Mouse (Mus musculus) limb, embryonic 12.5 days (tissue): ENCODE measurements around the gene Snai1. TPM values are rescaled to one million over a fixed set of nuclear protein-coding genes. Genes with fewer than 3 reads are reported as not detected.

Experiments
- ATAC-seq: fragments of 200-750 bp; cut with Nextera tagmentation; 2 replicates; pipeline ENCODE4 v1.8.0; 2017; ENCODE audit warnings: low read depth, moderate TSS enrichment; ENCODE audit not compliant: insufficient number of reproducible peaks, insufficient read depth, low FRiP score, low TSS enrichment
- H3K27ac ChIP-seq: fragments of 300-500 bp; sonication (generic); 2 replicates; pipeline ENCODE4 v1.5.1; 2016; ENCODE audit warnings: mild to moderate bottlenecking, moderate library complexity
- H3K27me3 ChIP-seq: fragments of 300-500 bp; sonication (generic); 2 replicates; pipeline ENCODE4 v1.6.1; 2016; ENCODE audit warnings: mild to moderate bottlenecking, moderate library complexity
- H3K36me3 ChIP-seq: fragments of 300-500 bp; sonication (generic); 2 replicates; pipeline ENCODE4 v1.6.1; 2016; ENCODE audit warnings: mild to moderate bottlenecking, moderate library complexity
- H3K4me1 ChIP-seq: fragments of 300-500 bp; sonication (generic); replicated peaks from 2 replicates; pipeline ENCODE4 v1.6.1; 2016
- H3K4me2 ChIP-seq: fragments of 300-500 bp; sonication (generic); 2 replicates; pipeline ENCODE4 v1.6.1; 2016; ENCODE audit warnings: mild to moderate bottlenecking, moderate library complexity
- H3K4me3 ChIP-seq: fragments of 300-500 bp; sonication (generic); replicated peaks from 2 replicates; pipeline ENCODE4 v1.5.1; 2016; ENCODE audit warnings: mild to moderate bottlenecking
- H3K9ac ChIP-seq: fragments of 300-500 bp; sonication (generic); replicated peaks from 2 replicates; pipeline ENCODE4 v1.6.1; 2016; ENCODE audit warnings: mild to moderate bottlenecking, moderate library complexity
- H3K9me3 ChIP-seq: fragments of 300-500 bp; sonication (generic); 2 replicates; pipeline ENCODE4 v1.6.1; 2016; ENCODE audit warnings: mild to moderate bottlenecking, moderate library complexity
- WGBS: fragments of 180-500 bp; shearing (Covaris S2); methylation state at CpG from one replicate; pipeline ENCODE4 v1.1.7; 2016; 5-methylcytosine and 5-hydroxymethylcytosine counted together
- polyA plus RNA-seq: library from polyadenylated mRNA; unstranded; fragments of >200 nt; fragmentation: Nextera tagmentation; extraction: Ambion mirVana; gene quantifications from 2 replicates; pipeline ENCODE4 v1.2.1, GENCODE M21; 2016

Gene Snai1
- polyA plus RNA-seq, 1 experiment from 2014 or later = 69.0 TPM

- Histone ChIP-seq H3K9ac (no peak overlapping the region), H3K4me2 (no peak overlapping the region), H3K36me3 (no peaks in the 10 kb centered on the region), H3K4me3 (no peak overlapping the region), H3K27me3 (no peaks in the 10 kb centered on the region), H3K4me1 (peaks cover 25% of the 10 kb centered on the region), H3K9me3 (no peaks in the 10 kb centered on the region), H3K27ac (no peak overlapping the region)
- no peak for ATAC-seq
- WGBS = 93% methylated on average over 6 of the region's 6 CpGs
Observed at GRCm38 (mm10) chr2:167570815-167571214, 32.8 kb downstream of the Snai1 start.

DNA sequence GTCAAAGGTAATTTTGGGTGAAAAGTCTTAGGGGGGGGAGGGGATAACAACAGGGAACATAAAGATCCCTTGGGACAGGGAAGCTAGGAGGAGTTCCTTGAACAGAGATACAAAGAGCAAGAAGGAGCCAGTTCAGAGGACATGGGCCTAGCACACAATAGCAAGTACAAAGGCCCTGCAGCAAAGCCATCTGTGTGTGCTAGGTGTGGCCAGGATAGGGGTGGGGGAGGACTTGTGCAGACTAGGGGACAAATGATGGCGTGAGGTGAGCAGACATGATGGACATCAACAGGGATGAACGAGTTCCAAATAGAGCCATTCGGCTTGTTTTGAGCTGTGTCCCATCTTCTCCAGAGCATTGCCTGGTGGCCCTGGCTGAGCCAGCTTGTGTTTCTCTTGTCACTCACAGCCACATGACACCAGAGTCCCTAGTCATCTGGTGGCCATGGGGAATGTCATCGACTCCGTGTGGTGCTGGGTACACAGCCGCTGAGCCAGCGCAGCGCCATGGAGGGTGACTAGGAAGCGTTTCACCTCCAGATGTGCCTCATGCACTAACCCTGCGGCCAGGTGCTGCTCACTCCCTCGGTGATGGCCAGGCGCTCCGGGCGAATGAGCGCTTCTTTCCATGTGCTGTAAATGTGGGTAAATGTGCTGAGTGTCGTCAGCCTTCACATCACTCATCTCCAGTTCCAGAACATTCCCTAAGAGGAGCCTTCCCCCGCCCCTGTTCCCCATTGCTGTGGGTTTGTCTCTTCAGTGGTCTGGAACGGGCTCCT lies 33.6 kb downstream of the Snai1 start:
- peaks cover 20% of the 10 kb centered on the region for H3K4me1 ChIP-seq
- ATAC-seq = no peak
- WGBS = 78% methylated on average over 18 of the region's 18 CpGs

DNA sequence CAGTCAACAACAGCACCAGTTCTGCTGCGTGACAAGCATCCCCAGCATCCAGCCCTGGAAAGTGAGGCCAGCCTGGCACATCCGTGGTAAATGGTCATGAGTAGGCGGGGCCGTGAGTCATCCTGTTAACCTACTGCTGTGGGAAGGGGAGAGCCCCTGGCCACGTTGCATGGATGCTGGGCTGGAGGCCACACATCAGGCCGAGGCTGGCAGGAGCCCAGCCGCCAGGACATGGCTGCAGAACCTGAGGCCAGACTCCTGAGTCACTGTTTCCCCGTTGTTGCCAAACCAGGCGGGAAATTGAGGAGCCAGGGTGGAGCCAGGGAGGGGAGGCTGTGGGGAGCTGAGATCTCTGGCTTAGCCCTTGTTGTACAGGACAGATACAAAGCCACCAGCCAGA lies 36.8 kb downstream of the Snai1 start:
- H3K9me3 ChIP-seq = no peaks in the 10 kb centered on the region
- no peak overlapping the region for H3K27ac ChIP-seq
- WGBS = 63% methylated on average over 9 of the region's 9 CpGs

More for the DNA sequence above, 33.6 kb downstream of the Snai1 start:
- Histone ChIP-seq H3K9ac (no peak overlapping the region), H3K9me3 (no peaks in the 10 kb centered on the region), H3K27ac (no peak overlapping the region), H3K27me3 (no peaks in the 10 kb centered on the region), H3K4me2 (no peak overlapping the region), H3K4me3 (no peak overlapping the region), H3K36me3 (no peaks in the 10 kb centered on the region)

DNA sequence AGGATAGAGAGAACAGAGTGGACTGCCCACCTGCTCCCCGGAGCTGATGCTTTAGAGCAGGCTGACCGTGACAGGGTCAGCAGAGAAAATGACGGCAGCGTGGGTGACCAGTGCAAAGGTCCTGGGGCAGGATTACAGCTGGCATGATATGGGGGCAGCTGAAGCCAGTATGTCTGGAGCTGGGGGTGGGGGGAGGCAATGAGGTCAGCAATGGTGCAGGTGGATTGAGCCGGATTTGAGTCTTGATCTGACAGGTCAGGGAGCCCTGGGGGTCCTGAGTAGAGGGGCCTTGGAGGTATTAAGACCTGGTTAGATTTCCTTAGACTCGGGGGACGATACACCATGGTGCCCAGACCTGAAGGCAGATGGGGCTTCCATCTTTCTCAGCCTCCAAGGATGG lies 37.6 kb downstream of the Snai1 start:
- peaks cover 9% of the 10 kb centered on the region for H3K4me1 ChIP-seq
- ATAC-seq = no peak
- H3K9ac ChIP-seq = no peak overlapping the region
- H3K27me3 ChIP-seq = no peaks in the 10 kb centered on the region
- H3K36me3 ChIP-seq = no peaks in the 10 kb centered on the region
- no peak overlapping the region for H3K4me3 ChIP-seq
- no peak overlapping the region for H3K4me2 ChIP-seq
- WGBS = 85% methylated on average over 7 of the region's 7 CpGs
- H3K9me3 ChIP-seq = no peaks in the 10 kb centered on the region
- H3K27ac ChIP-seq = no peak overlapping the region

More for the DNA sequence above, 36.8 kb downstream of the Snai1 start:
- Histone ChIP-seq H3K27me3 (no peaks in the 10 kb centered on the region), H3K9ac (no peak overlapping the region), H3K4me1 (peaks cover 15% of the 10 kb centered on the region), H3K4me3 (no peak overlapping the region), H3K4me2 (no peak overlapping the region), H3K36me3 (no peaks in the 10 kb centered on the region)
- ATAC-seq = no peak

DNA sequence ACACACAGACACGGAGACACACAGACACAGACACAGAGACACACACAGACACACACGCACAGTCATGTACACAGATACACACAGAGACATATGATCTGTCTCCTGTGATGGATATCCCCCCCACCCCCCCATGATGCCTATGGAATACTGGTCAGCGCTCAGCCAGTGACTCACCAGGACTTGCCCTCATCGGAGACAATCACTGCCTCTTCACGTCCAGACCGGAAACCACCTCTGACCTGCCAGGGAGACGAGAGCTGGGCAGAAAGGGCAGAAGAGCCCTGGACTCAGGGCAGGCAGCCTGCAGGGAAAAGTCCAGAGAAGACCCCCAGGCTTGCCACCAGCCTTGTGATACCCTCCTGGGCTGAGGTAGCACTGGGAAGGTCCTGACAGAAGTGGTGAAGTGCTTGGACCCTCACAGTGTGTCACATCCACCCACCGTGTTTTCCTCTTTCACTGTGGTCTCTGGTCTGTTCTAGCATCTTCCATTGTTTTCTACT lies 38.2 kb downstream of the Snai1 start:
- H3K27me3 ChIP-seq = no peaks in the 10 kb centered on the region
- H3K36me3 ChIP-seq = no peaks in the 10 kb centered on the region
- H3K4me3 ChIP-seq = no peak overlapping the region
- H3K4me2 ChIP-seq = no peak overlapping the region
- WGBS = 84% methylated on average over 8 of the region's 8 CpGs
- H3K9ac ChIP-seq = no peak overlapping the region
- H3K9me3 ChIP-seq = no peaks in the 10 kb centered on the region
- H3K27ac ChIP-seq = no peak overlapping the region
- ATAC-seq = no peak
- peaks cover 9% of the 10 kb centered on the region for H3K4me1 ChIP-seq

DNA sequence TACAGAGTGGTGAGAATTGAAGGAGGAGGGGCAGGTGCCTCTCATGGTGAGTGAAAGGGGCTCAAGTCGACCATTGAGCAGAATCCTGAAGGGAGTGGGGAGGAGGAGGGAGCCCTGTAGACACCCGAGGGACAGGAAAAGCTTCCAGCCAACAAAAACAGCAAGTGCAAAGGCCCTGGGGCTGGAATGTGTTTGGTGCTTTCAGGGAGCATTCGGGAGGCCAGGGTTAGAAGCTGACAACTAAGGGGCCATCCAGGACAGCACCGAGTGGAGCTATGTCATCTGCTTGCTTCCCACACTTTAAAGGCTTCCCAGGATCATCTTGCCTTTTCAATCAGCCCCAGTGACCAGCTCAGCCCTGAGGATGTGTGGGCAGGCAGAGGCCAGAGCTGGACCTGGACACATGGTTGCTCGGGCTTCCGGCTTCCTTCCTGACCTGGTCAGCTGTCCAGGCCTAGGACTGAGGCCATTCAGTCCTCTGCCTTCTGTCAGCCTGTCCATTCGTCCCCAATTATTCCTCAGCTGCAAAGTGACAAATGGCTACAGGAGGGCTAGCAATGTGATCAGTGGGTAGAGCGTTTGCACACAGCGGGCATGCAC lies 39.3 kb downstream of the Snai1 start:
- no peaks in the 10 kb centered on the region for H3K36me3 ChIP-seq
- H3K4me2 ChIP-seq = no peak overlapping the region
- no peak overlapping the region for H3K27ac ChIP-seq
- no peak for ATAC-seq
- WGBS = 61% methylated on average over 9 of the region's 9 CpGs
- H3K9me3 ChIP-seq = no peaks in the 10 kb centered on the region
- no peak overlapping the region for H3K4me3 ChIP-seq
- H3K9ac ChIP-seq = no peak overlapping the region
- no peaks in the 10 kb centered on the region for H3K27me3 ChIP-seq
- peaks cover 20% of the 10 kb centered on the region for H3K4me1 ChIP-seq

GRCm38 (mm10) chr2:167578521-167578920 lies 40.5 kb downstream of the Snai1 start:
- H3K36me3 ChIP-seq = no peaks in the 10 kb centered on the region
- 45% methylated on average over 5 of the region's 5 CpGs for WGBS
- H3K9me3 ChIP-seq = no peaks in the 10 kb centered on the region
- no peak overlapping the region for H3K4me2 ChIP-seq
- no peak overlapping the region for H3K9ac ChIP-seq
- H3K27me3 ChIP-seq = no peaks in the 10 kb centered on the region
- H3K4me1 ChIP-seq = peaks cover 33% of the 10 kb centered on the region
- no peak overlapping the region for H3K4me3 ChIP-seq
- 0 out of 2 replicates have a peak overlapping the region, but pooled peaks have one; percentile 17 for H3K27ac ChIP-seq
- no peak for ATAC-seq

DNA sequence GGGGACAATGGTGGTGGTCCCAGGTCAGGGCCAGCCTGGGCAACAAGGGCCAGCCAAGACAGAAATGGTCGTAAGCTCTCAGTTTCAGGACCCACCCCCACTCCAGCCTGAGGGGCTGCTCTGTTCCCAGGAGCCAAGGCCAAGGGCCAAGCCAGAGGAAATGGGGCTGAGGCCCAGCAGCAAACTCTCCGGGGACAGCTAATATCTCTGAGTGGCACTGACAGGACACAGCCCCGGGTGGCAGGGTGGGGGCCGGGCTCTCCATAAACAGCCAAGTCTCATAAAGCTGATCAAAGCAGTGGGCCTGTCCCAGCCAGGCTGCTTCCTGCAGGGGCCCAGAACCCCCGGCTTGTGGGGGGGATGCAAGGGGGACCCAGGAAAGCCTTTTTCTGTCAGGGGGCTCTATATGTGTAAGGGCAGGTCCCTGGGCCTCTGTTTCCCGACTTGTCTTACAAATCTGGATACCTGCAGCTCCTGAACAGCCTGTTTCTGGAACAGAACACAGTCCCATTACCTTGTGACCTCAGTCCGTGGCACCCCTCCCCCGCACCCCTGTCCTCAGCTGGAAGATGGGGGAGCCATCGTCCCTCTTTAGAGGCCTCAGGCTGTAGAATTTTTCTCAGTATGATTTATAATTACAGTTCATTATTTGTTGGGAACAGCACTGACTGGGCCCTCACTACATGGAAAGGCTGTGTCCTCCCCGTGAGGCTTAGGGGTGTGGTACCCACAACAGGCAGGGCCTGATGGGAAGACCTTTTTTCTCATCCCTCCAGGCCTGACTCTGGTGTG lies 45.4 kb downstream of the Snai1 start:
- no peak overlapping the region for H3K4me2 ChIP-seq
- no peaks in the 10 kb centered on the region for H3K9me3 ChIP-seq
- H3K36me3 ChIP-seq = no peaks in the 10 kb centered on the region
- ATAC-seq = no peak
- H3K4me1 ChIP-seq = peaks cover 62% of the 10 kb centered on the region
- H3K27me3 ChIP-seq = no peaks in the 10 kb centered on the region
- H3K27ac ChIP-seq = peak overlapping the region; percentile 83
- no peak overlapping the region for H3K4me3 ChIP-seq
- no peak overlapping the region; the same call in 1 of the 2 replicates for H3K9ac ChIP-seq
- WGBS = 7% methylated on average over 10 of the region's 10 CpGs

DNA sequence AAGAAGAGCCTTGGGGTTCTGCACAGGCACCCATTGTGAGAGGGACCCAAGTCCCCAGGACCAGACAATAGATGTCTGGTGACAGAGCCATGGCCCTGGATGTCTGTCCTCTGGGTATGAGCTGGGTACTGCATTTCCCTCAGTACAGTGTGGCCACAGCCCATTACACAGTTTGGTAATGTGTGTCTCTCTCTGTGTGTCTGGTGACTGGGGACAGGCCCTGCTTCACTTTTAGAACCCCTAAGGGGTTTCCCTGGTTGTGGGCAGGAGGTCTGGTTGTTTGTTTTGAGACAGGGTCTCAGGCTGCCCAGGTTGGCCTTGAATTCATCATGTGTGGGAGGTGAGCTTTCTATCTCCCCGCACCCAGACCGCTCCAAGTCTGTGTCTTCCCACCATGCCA lies 47.3 kb downstream of the Snai1 start:
- H3K9me3 ChIP-seq = no peaks in the 10 kb centered on the region
- H3K4me3 ChIP-seq = no peak overlapping the region
- H3K4me1 ChIP-seq = peaks cover 66% of the 10 kb centered on the region
- H3K27me3 ChIP-seq = no peaks in the 10 kb centered on the region
- H3K4me2 ChIP-seq = no peak overlapping the region
- no peaks in the 10 kb centered on the region for H3K36me3 ChIP-seq
- no peak for ATAC-seq
- peak overlapping the region; percentile 57 for H3K27ac ChIP-seq
- WGBS = 84% methylated on average over 2 of the region's 2 CpGs
- no peak overlapping the region for H3K9ac ChIP-seq

DNA sequence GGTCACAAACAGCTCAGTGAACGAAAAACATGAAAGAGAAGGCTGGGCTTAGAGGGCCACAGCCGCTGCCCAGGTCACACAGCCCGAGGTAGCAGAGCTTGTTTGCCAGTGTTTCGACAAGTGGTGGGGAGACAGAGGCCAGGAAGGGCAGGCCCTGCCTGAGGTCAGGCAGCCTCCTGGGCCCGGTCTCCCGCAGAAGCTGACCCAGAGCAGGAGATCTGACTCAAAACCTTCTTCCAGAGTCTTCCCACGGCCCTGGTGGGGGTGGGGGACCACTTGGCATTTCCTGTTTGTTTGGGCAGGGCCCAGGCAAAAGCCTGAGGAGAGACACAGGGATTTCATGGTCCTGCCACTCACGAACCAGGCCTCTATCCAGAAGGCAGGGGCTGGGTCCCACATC lies 48.0 kb downstream of the Snai1 start:
- Histone ChIP-seq H3K9me3 (no peaks in the 10 kb centered on the region), H3K27ac (peak overlapping the region; percentile 57), H3K9ac (no peak overlapping the region; the same call in 1 of the 2 replicates), H3K36me3 (no peaks in the 10 kb centered on the region), H3K4me1 (peaks cover 70% of the 10 kb centered on the region), H3K4me2 (no peak overlapping the region), H3K4me3 (no peak overlapping the region), H3K27me3 (no peaks in the 10 kb centered on the region)
- WGBS = 8% methylated on average over 8 of the region's 8 CpGs
- ATAC-seq = no peak

GRCm38 (mm10) chr2:167586976-167587375 lies 49.0 kb downstream of the Snai1 start:
- H3K9me3 ChIP-seq = no peaks in the 10 kb centered on the region
- H3K9ac ChIP-seq = no peak overlapping the region
- no peak overlapping the region for H3K4me2 ChIP-seq
- no peaks in the 10 kb centered on the region for H3K36me3 ChIP-seq
- WGBS = 14% methylated on average over 9 of the region's 9 CpGs
- H3K4me3 ChIP-seq = no peak overlapping the region
- peaks cover 62% of the 10 kb centered on the region for H3K4me1 ChIP-seq
- no peak for ATAC-seq
- peak overlapping the region; percentile 53 for H3K27ac ChIP-seq
- H3K27me3 ChIP-seq = no peaks in the 10 kb centered on the region
